Mouse (Mus musculus): ENCODE data around the gene Hspe1.

The Hspe1 gene

GRCm38 (mm10) chr1:55134301-55134700 is 46.4 kb downstream of the Hspe1 start:
- no peak for DNase-seq (ENCODE audit: low read depth)

- no peak for DNase-seq (ENCODE audit: low read depth)
These were observed 47.9 kb downstream of the Hspe1 start for GRCm38 (mm10) chr1:55135846-55136245.

All from NIH3T3 (cell line).